Mouse (Mus musculus): Measurements from ENCODE around the gene Eif4b. TPM values are rescaled to one million over a fixed set of nuclear protein-coding genes. Genes with fewer than 3 reads are reported as not detected.

The Eif4b gene
- total and polyA plus RNA-seq, 2 experiments: 73.8 to 130 TPM

- no peaks in the 10 kb centered on the region for H3K79me2 ChIP-seq (ENCODE audit: control insufficient read depth, insufficient read depth, low read length)
- TF ChIP-seq POLR2A (IDR thresholded peaks at IDR 0.05; ENCODE audit: extremely low read depth, insufficient read depth, low read length) (no peak), CTCF (IDR thresholded peaks at IDR 0.05; ENCODE audit: low read depth, low read length) (no peak)
- H3K9ac ChIP-seq (ENCODE audit: low read depth, low read length): no peak overlapping the region
- no peak overlapping the region for H3K4me3 ChIP-seq (ENCODE audit: insufficient read depth, low read depth, low read length)
- 38% methylated on average over 4 of the region's 4 CpGs for WGBS
- H3K27me3 ChIP-seq (ENCODE audit: control insufficient read depth, insufficient read depth, low read length): no peaks in the 10 kb centered on the region
- peaks cover 22% of the 10 kb centered on the region for H3K4me1 ChIP-seq (ENCODE audit: control insufficient read depth, insufficient read depth, low read length)
- peak overlapping the region; percentile 67 for H3K27ac ChIP-seq (replicated peaks; ENCODE audit: insufficient read depth, low read depth, low read length)
- peak; percentile 82 for DNase-seq (ENCODE audit: extremely low read depth, low read depth, low spot score)
- H3K36me3 ChIP-seq (ENCODE audit: control insufficient read depth, insufficient read depth, low read length): peaks cover 86% of the 10 kb centered on the region
These were observed 18.6 kb downstream of the Eif4b start for GRCm38 (mm10) chr15:102092222-102092621.

GRCm38 (mm10) chr15:102094157-102094556 lies 20.6 kb downstream of the Eif4b start:
- no peak overlapping the region for H3K4me3 ChIP-seq (ENCODE audit: insufficient read depth, low read depth, low read length)
- DNase-seq (ENCODE audit: extremely low read depth, low read depth, low spot score): no peak
- H3K9ac ChIP-seq (ENCODE audit: low read depth, low read length): no peak overlapping the region
- H3K27me3 ChIP-seq (ENCODE audit: control insufficient read depth, insufficient read depth, low read length): no peaks in the 10 kb centered on the region
- H3K27ac ChIP-seq (replicated peaks; ENCODE audit: insufficient read depth, low read depth, low read length): no peak overlapping the region
- H3K4me1 ChIP-seq (ENCODE audit: control insufficient read depth, insufficient read depth, low read length): peaks cover 29% of the 10 kb centered on the region
- TF ChIP-seq CTCF (IDR thresholded peaks at IDR 0.05; ENCODE audit: low read depth, low read length): no peak
- no peak for TF ChIP-seq POLR2A (IDR thresholded peaks at IDR 0.05; ENCODE audit: extremely low read depth, insufficient read depth, low read length)
- H3K79me2 ChIP-seq (ENCODE audit: control insufficient read depth, insufficient read depth, low read length): no peaks in the 10 kb centered on the region
- 62% methylated on average over 2 of the region's 2 CpGs for WGBS
- H3K36me3 ChIP-seq (ENCODE audit: control insufficient read depth, insufficient read depth, low read length): peaks cover 68% of the 10 kb centered on the region

GRCm38 (mm10) chr15:102094988-102095387 lies 21.4 kb downstream of the Eif4b start:
- Histone ChIP-seq H3K27me3 (ENCODE audit: control insufficient read depth, insufficient read depth, low read length) (no peaks in the 10 kb centered on the region), H3K9ac (ENCODE audit: low read depth, low read length) (no peak overlapping the region), H3K27ac (replicated peaks; ENCODE audit: insufficient read depth, low read depth, low read length) (no peak overlapping the region), H3K4me1 (ENCODE audit: control insufficient read depth, insufficient read depth, low read length) (peaks cover 31% of the 10 kb centered on the region), H3K4me3 (ENCODE audit: insufficient read depth, low read depth, low read length) (no peak overlapping the region), H3K36me3 (ENCODE audit: control insufficient read depth, insufficient read depth, low read length) (peaks cover 60% of the 10 kb centered on the region), H3K79me2 (ENCODE audit: control insufficient read depth, insufficient read depth, low read length) (no peaks in the 10 kb centered on the region)
- TF ChIP-seq POLR2A (IDR thresholded peaks at IDR 0.05; ENCODE audit: extremely low read depth, insufficient read depth, low read length) (no peak), CTCF (IDR thresholded peaks at IDR 0.05; ENCODE audit: low read depth, low read length) (no peak)
- DNase-seq (ENCODE audit: extremely low read depth, low read depth, low spot score): no peak
- WGBS: 86% methylated on average over 16 of the region's 16 CpGs

GRCm38 (mm10) chr15:102097147-102097915 lies 23.8 kb downstream of the Eif4b start:
- Histone ChIP-seq H3K9ac (ENCODE audit: low read depth, low read length) (no peak overlapping the region), H3K79me2 (ENCODE audit: control insufficient read depth, insufficient read depth, low read length) (no peaks in the 10 kb centered on the region), H3K4me3 (ENCODE audit: insufficient read depth, low read depth, low read length) (no peak overlapping the region), H3K4me1 (ENCODE audit: control insufficient read depth, insufficient read depth, low read length) (peaks cover 33% of the 10 kb centered on the region), H3K27ac (replicated peaks; ENCODE audit: insufficient read depth, low read depth, low read length) (peak overlapping the region; percentile 43), H3K36me3 (ENCODE audit: control insufficient read depth, insufficient read depth, low read length) (peaks cover 38% of the 10 kb centered on the region), H3K27me3 (ENCODE audit: control insufficient read depth, insufficient read depth, low read length) (no peaks in the 10 kb centered on the region)
- WGBS: 64% methylated on average over 8 of the region's 8 CpGs
- TF ChIP-seq POLR2A (IDR thresholded peaks at IDR 0.05; ENCODE audit: extremely low read depth, insufficient read depth, low read length) (no peak), CTCF (IDR thresholded peaks at IDR 0.05; ENCODE audit: low read depth, low read length) (no peak)
- peak; percentile 60 for DNase-seq (ENCODE audit: extremely low read depth, low read depth, low spot score)

GRCm38 (mm10) chr15:102097991-102098555 lies 24.5 kb downstream of the Eif4b start:
- WGBS: 63% methylated on average over 5 of the region's 5 CpGs
- H3K4me3 ChIP-seq (ENCODE audit: insufficient read depth, low read depth, low read length): no peak overlapping the region
- H3K27me3 ChIP-seq (ENCODE audit: control insufficient read depth, insufficient read depth, low read length): no peaks in the 10 kb centered on the region
- TF ChIP-seq CTCF (IDR thresholded peaks at IDR 0.05; ENCODE audit: low read depth, low read length): no peak
- no peak for TF ChIP-seq POLR2A (IDR thresholded peaks at IDR 0.05; ENCODE audit: extremely low read depth, insufficient read depth, low read length)
- no peak overlapping the region for H3K9ac ChIP-seq (ENCODE audit: low read depth, low read length)
- no peak for DNase-seq (ENCODE audit: extremely low read depth, low read depth, low spot score)
- peaks cover 36% of the 10 kb centered on the region for H3K4me1 ChIP-seq (ENCODE audit: control insufficient read depth, insufficient read depth, low read length)
- H3K36me3 ChIP-seq (ENCODE audit: control insufficient read depth, insufficient read depth, low read length): peaks cover 31% of the 10 kb centered on the region
- H3K79me2 ChIP-seq (ENCODE audit: control insufficient read depth, insufficient read depth, low read length): no peaks in the 10 kb centered on the region
- H3K27ac ChIP-seq (replicated peaks; ENCODE audit: insufficient read depth, low read depth, low read length): no peak overlapping the region; the same call in 1 of the 2 replicates

GRCm38 (mm10) chr15:102099260-102099659 lies 25.7 kb downstream of the Eif4b start:
- no peak for DNase-seq (ENCODE audit: extremely low read depth, low read depth, low spot score)
- no peak overlapping the region for H3K4me3 ChIP-seq (ENCODE audit: insufficient read depth, low read depth, low read length)
- TF ChIP-seq POLR2A (IDR thresholded peaks at IDR 0.05; ENCODE audit: extremely low read depth, insufficient read depth, low read length) (no peak), CTCF (IDR thresholded peaks at IDR 0.05; ENCODE audit: low read depth, low read length) (no peak)
- peaks cover 40% of the 10 kb centered on the region for H3K4me1 ChIP-seq (ENCODE audit: control insufficient read depth, insufficient read depth, low read length)
- no peak overlapping the region for H3K27ac ChIP-seq (replicated peaks; ENCODE audit: insufficient read depth, low read depth, low read length)
- no peaks in the 10 kb centered on the region for H3K27me3 ChIP-seq (ENCODE audit: control insufficient read depth, insufficient read depth, low read length)
- 64% methylated on average over 5 of the region's 5 CpGs for WGBS
- no peak overlapping the region for H3K9ac ChIP-seq (ENCODE audit: low read depth, low read length)
- peaks cover 19% of the 10 kb centered on the region for H3K36me3 ChIP-seq (ENCODE audit: control insufficient read depth, insufficient read depth, low read length)
- H3K79me2 ChIP-seq (ENCODE audit: control insufficient read depth, insufficient read depth, low read length): no peaks in the 10 kb centered on the region
